Mouse (Mus musculus) bone marrow macrophage, adult 2 months (primary cell): ENCODE data around the gene Scgn.

Experiments
- CTCF ChIP-seq: IDR thresholded peaks from 2 replicates; pipeline ENCODE4 v1.5.1; 2012; ENCODE audit warnings: low read depth, mild to moderate bottlenecking, low read length, moderate library complexity
- POLR2A ChIP-seq: IDR thresholded peaks from 2 replicates; pipeline ENCODE4 v1.6.1; 2012; ENCODE audit warnings: mild to moderate bottlenecking, low read depth, low read length, borderline replicate concordance

DNA sequence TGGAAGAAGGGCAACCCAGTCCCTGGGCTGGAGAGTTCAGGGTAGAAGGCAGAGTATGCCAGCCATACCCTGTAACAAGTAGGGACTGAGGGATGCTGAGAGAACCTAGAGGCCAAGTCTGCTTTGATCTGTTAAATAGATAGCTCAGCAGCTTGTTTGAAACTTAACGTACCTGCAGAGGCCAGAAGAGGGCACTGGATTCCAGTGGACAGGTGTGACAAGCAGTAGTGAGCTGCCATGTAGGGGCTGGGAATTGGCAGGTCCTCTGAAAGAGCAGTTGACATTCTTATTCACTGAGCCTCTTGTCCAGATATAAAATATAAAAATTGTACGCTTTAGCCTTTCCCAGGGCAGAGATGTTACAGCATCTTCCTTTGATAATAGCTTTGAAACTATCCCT, 48.2 kb downstream of the Scgn start:
- TF ChIP-seq POLR2A (no peak), CTCF (no peak)
